Mouse (Mus musculus): ENCODE data around the gene Bmp4.

DNA sequence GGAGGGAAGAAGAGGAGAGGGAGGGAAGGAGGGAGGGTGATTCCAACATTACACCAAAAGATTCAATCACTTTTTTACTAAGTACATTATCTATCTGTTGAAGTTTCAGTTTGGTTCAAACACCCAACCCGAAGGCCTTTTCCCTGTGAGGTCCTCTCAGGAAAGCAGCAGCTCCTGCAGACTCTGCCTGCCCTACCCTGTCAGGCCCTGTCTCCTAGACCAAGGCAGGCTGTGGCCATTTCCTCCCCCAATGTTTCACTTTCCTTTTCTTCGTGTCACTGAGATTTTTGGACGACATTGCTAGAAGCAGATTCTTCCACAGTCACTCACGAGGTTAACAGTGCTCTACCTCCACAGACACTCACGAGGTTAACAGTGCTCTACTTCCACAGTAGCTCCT is 14.7 kb downstream of the Bmp4 start:
- no peak for TF ChIP-seq CTCF (IDR thresholded peaks at IDR 0.05; ENCODE audit: borderline replicate concordance, insufficient read depth, low read length)
- no peak for TF ChIP-seq POLR2A (IDR thresholded peaks at IDR 0.05; ENCODE audit: low read depth, low read length)

Data from embryonic fibroblast, embryonic 13.5 days (primary cell).